Mouse (Mus musculus): ENCODE measurements around the gene Rere. TPM values are rescaled to one million over a fixed set of nuclear protein-coding genes. Genes with fewer than 3 reads are reported as not detected.
"Not testable (repeated sequence)": the region's sequence is repeated elsewhere in the genome, so short reads cannot be mapped to it uniquely, and the experiment has no call there.

The Rere gene
- polyA plus RNA-seq, 3 experiments from 2014 or later: 10.1 to 32.0 (median 28.4) TPM

DNA sequence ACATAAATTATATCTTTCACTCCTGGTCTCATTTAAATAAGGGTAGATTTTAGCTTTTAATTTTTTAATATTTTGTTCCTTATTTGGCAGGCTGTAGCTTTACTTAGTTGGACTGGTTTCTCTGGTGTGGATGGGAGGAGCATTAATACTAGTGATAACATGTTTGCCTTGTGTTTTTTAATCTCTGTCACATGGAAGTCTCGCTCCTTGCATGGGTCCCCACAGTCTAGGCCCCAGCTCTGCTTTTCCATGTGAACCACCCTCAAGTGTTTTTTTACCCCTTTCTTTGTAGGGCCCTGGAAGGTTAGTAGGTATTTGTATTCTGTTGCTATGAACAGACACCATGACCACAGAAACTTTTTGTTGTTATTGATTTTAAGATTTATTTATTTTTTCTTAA lies 238.6 kb downstream of the Rere start:
- no peak for ATAC-seq

DNA sequence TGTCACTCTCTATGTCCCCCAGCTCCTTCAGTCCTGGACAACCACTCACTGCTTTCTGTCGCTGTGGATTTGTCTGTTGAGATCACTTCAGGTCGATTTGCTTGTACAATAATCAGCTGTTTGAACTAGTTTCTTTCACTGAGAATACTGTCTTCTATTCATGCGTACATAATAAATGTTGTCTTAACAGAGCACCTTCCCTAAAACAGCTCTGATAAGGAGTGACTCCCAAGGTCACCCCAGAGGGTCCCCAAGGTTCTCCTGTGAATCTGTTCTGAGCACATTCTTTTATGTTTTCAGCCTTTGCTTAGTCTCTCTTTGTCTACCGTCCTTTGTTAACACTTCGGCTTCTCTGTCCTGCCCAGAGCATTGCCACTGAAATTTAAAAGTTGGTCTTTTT lies 241.0 kb downstream of the Rere start:
- ATAC-seq: no peak

DNA sequence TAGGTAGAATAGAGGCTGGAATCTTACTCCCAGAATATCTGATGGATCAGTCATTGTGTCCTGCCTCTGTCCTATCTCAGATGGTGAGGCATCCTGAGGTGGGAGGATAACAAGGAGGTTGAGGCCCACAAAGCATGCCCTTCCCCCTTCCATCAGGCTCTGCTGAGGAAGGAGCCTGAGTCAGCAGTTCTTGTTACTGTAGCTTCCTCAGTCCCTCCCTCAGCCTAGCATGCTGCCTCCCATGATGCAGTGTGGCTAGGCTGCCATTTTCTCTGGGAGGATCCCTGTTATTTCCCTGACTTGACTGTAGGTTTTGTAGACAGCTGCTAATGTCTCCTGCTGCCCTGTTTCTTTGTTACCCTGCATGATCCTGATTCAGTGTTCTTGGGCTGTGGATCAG lies 241.9 kb downstream of the Rere start:
- ATAC-seq: no peak

- no peak for ATAC-seq
Observed at GRCm38 (mm10) chr4:150526269-150526668, 244.8 kb downstream of the Rere start.

- ATAC-seq: no peak
Observed at GRCm38 (mm10) chr4:150528426-150528825, 247.0 kb downstream of the Rere start.

DNA sequence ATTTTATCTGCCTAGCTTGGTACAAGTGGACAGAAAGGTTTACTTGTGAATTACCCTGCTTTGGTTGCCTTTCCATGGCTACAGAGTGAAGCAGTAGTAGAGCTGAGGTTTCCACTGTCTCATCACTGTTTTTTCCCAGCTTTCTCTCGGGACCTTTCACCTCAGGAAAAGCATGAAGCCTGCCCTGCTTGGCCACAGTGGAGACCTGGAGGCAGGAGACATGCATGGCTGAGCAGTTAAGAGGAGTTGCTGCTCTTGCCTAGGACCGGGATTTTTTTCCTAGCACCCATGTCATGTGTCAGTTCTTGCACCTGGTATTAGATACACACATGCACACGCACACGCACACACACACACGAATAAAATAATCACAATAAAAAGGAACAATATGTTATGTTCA lies 247.4 kb downstream of the Rere start:
- no peak for ATAC-seq

DNA sequence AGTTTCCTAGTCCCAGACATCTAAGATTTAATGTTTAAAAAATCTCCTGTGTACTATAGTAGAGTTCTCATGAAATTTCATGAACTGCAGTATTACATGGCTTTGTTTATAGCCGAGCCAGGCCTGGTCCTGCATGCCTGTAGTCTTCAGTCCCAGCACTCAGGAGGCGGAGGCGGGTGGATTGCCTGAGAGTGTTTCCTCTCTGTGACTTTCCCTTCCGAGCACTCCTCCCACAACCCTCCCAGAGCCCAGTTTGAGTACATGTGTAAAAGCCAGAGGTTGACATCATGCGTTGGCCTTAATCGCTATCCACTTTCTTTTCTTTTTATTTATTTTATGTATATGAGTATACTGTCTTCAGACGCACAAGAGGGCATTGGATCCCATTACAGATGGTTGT lies 250.4 kb downstream of the Rere start:
- ATAC-seq: no peak

- no peak for ATAC-seq
Observed at GRCm38 (mm10) chr4:150536821-150537510, 255.5 kb downstream of the Rere start.

GRCm38 (mm10) chr4:150539846-150540245 lies 258.4 kb downstream of the Rere start:
- ATAC-seq: peak; percentile 77

- ATAC-seq: no peak
Observed at GRCm38 (mm10) chr4:150540392-150541094, 259.1 kb downstream of the Rere start.

GRCm38 (mm10) chr4:150544231-150544630 lies 262.8 kb downstream of the Rere start:
- no peak for ATAC-seq

DNA sequence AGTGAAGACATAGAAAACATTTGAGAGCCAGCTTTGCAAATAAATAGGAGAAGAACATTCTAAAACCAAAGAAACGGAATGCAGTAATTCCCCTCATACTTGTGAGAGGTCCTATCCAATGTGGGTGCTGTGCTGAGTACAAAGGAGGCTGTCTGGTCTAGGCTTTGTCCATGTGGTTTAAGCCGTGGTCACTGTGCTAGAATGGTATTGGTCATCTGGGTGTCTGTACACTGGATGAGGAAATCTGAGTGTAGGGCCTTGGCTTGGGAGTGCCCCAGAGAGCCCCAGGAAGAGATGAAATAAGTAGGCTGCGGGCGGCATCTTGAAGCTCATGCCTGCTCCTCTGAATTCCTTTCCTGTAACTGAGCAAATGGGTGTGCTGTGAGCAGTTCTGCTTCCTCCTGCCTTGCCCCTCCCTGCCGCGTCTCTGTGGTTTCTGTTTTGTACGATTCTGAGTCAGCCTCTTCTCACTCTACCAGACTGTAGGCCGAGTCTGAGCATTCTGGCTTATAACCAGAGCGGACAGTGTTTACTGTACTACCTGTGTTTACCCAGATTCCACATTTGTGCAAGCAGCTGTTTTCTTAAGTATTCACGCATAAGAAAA lies 263.3 kb downstream of the Rere start:
- ATAC-seq: peak; percentile 99

DNA sequence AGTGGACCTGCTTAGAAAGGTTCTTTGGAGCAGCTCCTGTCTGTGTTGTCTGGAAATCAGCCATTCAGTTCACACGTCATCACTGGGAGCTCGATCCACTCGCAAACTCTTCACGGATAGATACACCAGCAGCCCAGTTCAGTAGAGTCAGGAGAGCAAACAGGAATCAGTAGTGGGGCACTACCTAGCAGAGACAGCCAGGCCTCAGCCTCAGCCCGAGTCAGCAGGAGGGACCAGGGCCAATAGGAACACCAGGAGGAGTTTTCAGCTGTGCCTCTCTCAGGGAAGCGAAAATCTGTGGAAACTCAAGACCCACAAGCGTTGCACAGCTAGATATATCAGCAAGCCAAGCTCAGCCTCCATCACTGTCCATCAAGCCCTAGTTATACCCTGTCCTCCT lies 264.3 kb downstream of the Rere start:
- no peak for ATAC-seq

GRCm38 (mm10) chr4:150546296-150546695 lies 264.9 kb downstream of the Rere start:
- ATAC-seq: not testable (repeated sequence)

DNA sequence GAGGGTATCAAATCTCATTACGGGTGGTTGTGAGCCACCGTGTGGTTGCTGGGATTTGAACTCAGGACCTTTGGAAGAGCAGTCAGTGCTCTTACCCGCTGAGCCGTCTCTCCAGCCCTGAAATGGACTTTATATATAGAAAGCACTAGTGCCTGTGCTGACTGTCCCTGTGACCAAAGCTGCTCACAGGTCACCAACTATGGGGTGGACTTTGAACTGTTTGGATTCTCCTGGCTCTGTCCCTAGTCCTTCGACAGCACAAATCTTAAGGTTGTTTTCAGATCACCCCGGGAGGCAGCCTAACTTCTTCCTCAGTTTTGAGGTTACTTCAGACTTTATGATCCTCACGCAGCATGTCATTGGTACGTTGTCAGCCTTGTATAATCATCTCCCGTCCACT lies 267.9 kb downstream of the Rere start:
- no peak for ATAC-seq

GRCm38 (mm10) chr4:150549989-150550716 lies 268.7 kb downstream of the Rere start:
- no peak for ATAC-seq

GRCm38 (mm10) chr4:150551390-150551789 lies 269.9 kb downstream of the Rere start:
- no peak for ATAC-seq

DNA sequence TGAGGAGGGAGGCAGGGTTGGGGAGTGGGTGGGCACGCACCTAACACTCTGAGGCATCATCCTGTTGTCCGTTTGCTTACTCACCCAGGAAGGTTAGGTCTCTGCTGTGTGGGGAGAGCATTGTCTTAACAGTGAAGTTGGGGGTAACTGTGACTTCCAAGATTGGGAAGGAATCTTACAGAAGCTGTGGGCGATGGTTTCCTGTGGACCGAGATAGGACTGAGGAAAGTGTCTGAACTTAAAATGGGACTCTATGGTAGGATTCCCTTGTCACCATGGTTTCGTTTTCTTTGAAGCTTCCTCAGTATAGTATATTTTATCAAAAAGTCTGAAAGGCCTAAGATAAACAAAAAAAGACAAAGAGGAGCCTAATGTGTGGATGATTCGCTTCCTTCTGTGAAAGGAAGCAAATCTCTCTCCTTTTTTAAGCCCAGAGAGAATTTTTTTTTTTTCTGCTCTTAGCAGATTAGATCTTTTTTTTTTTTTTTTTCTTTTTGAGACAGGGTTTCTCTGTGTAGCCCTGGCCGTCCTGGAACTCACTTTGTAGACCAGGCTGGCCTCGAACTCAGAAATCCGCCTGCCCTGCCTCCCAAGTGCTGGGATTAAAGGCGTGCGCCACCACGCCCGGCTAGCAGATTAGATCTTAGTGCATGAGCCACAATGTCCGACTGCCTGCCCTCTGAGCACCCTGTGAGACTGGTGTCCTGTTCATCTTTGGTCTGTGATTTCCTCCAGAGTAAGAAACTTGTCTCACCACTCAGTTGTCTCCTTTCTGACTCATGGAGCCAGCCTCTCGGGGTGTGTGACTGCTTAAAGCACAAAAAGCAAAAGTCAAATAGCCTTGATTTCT lies 271.5 kb downstream of the Rere start:
- ATAC-seq: no peak

- no peak for ATAC-seq
Observed at GRCm38 (mm10) chr4:150555783-150556182, 274.3 kb downstream of the Rere start.

GRCm38 (mm10) chr4:150556382-150557221 lies 275.2 kb downstream of the Rere start:
- ATAC-seq: peak; percentile 77

GRCm38 (mm10) chr4:150557289-150557688 lies 275.8 kb downstream of the Rere start:
- not testable (repeated sequence) for ATAC-seq
